Mouse (Mus musculus) liver, embryonic 11.5 days (tissue): ENCODE results near the gene Pfn1. TPM values are rescaled to one million over a fixed set of nuclear protein-coding genes. Genes with fewer than 3 reads are reported as not detected.

ENCODE experiments used
- ATAC-seq: fragments of 200-750 bp; cut with Nextera tagmentation; replicated peaks from 2 replicates; pipeline ENCODE4 v1.8.0; 2017; ENCODE audit warnings: moderate number of reproducible peaks, mild to moderate bottlenecking, moderate TSS enrichment, moderate library complexity; ENCODE audit not compliant: low FRiP score
- DNase-seq: peaks from one replicate; pipeline ENCODE4 v3.0.0-alpha.2; 2017; ENCODE audit warnings: low spot score
- H3K27ac ChIP-seq: fragments of 300-500 bp; sonication (generic); 2 replicates; pipeline ENCODE4 v1.5.1; 2014; ENCODE audit warnings: mild to moderate bottlenecking, low read depth, low read length, control low read depth
- H3K27me3 ChIP-seq: fragments of 300-500 bp; sonication (generic); replicated peaks from 2 replicates; pipeline ENCODE4 v1.6.1; 2014; ENCODE audit warnings: low read length, mixed read lengths; ENCODE audit not compliant: control insufficient read depth, insufficient read depth
- H3K36me3 ChIP-seq: fragments of 300-500 bp; sonication (generic); 2 replicates; pipeline ENCODE4 v1.6.1; 2014; ENCODE audit warnings: mild to moderate bottlenecking, low read length, moderate library complexity, mixed read lengths; ENCODE audit not compliant: control insufficient read depth, insufficient read depth
- H3K4me1 ChIP-seq: fragments of 300-500 bp; sonication (generic); replicated peaks from 2 replicates; pipeline ENCODE4 v1.6.1; 2014; ENCODE audit warnings: low read length, mixed read lengths; ENCODE audit not compliant: control insufficient read depth, insufficient read depth
- H3K4me2 ChIP-seq: fragments of 300-500 bp; sonication (generic); 2 replicates; pipeline ENCODE4 v1.6.1; 2014; ENCODE audit warnings: mild to moderate bottlenecking, control low read depth, moderate library complexity
- H3K4me3 ChIP-seq: fragments of 300-500 bp; sonication (generic); 2 replicates; pipeline ENCODE4 v1.5.1; 2014; ENCODE audit warnings: low read depth, low read length, control low read depth
- H3K9ac ChIP-seq: fragments of 300-500 bp; sonication (generic); 2 replicates; pipeline ENCODE4 v1.6.1; 2014; ENCODE audit warnings: low read depth, low read length, control low read depth
- H3K9me3 ChIP-seq: fragments of 300-500 bp; sonication (generic); 2 replicates; pipeline ENCODE4 v1.6.1; 2016; ENCODE audit warnings: low read length, inconsistent platforms, mixed read lengths; ENCODE audit not compliant: control insufficient read depth
- WGBS: fragments of 180-500 bp; shearing (Covaris S2); extraction: QIAGEN DNeasy Blood & Tissue Kit; methylation state at CpG from one replicate; pipeline ENCODE4 v1.1.7; 2014; 5-methylcytosine and 5-hydroxymethylcytosine counted together
- polyA plus RNA-seq: library from polyadenylated mRNA; unstranded; fragments of >200 nt; fragmentation: Nextera tagmentation; extraction: Ambion mirVana; gene quantifications from 2 replicates; pipeline ENCODE4 v1.2.1, GENCODE M21; 2014

The Pfn1 gene
- polyA plus RNA-seq, 1 experiment from 2014 or later, result 2,367 TPM

GRCm38 (mm10) chr11:70625473-70625872 lies 29.0 kb downstream of the Pfn1 start:
- 46% methylated on average over 4 of the region's 4 CpGs for WGBS
- no peak overlapping the region for H3K27ac ChIP-seq
- ATAC-seq, result no peak
- no peaks in the 10 kb centered on the region for H3K9me3 ChIP-seq
- no peak overlapping the region for H3K4me2 ChIP-seq
- H3K9ac ChIP-seq, result no peak overlapping the region
- no peak overlapping the region for H3K4me3 ChIP-seq
- no peaks in the 10 kb centered on the region for H3K27me3 ChIP-seq
- DNase-seq, result peak; percentile 61
- H3K36me3 ChIP-seq, result no peaks in the 10 kb centered on the region
- peaks cover 6% of the 10 kb centered on the region for H3K4me1 ChIP-seq

- Histone ChIP-seq H3K9me3 (no peaks in the 10 kb centered on the region), H3K4me2 (no peak overlapping the region), H3K27ac (no peak overlapping the region), H3K4me3 (no peak overlapping the region), H3K4me1 (peaks cover 6% of the 10 kb centered on the region), H3K36me3 (no peaks in the 10 kb centered on the region), H3K9ac (no peak overlapping the region), H3K27me3 (no peaks in the 10 kb centered on the region)
- DNase-seq (no peak), ATAC-seq (no peak)
- 75% methylated on average over 10 of the region's 10 CpGs for WGBS
These were observed 31.2 kb downstream of the Pfn1 start for GRCm38 (mm10) chr11:70623053-70623742.

DNA sequence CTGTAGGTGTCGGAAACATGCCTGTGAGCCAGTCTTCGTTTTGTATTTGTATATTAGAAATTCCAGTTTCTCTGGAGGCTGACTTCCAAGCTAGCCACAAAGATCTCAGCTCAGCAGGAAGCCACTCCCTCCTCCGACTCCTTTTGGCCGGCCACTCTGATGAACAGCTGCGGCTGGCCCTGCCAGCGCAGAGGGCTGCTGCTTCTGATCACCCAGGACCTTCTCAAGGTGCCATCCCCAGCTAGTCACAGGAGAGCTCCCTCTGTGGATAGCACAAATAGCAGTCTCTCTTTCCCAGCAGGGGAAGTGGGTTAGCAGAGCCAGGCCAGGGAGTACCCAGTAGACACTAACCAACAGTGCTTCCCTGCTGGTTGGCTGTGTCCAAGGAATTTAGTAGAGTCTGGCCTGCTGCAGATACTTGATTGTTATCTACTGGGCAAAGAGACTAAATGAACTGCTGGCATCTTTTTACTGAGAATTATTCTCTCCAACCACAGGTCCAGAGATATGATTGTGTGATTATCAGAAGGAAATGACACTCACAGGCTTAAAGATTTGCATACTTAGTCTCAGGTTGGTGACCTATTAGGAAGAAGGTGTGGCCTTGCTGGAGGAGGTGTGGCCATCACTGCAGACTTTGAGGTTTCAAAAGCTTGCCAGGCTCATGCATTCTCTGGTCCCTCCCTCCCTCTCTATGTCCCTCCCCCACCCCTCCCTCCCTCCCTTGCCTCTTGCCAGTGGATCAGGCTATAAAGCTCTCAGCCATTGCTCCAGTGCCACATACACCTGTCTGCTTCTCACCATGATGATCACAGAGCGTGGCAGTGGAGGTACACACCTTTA lies 32.3 kb downstream of the Pfn1 start:
- DNase-seq (no peak), ATAC-seq (peak; percentile 77)
- Histone ChIP-seq H3K4me2 (no peak overlapping the region), H3K9ac (no peak overlapping the region), H3K4me3 (no peak overlapping the region), H3K9me3 (no peaks in the 10 kb centered on the region), H3K4me1 (peaks cover 6% of the 10 kb centered on the region), H3K27ac (no peak overlapping the region), H3K27me3 (no peaks in the 10 kb centered on the region), H3K36me3 (no peaks in the 10 kb centered on the region)
- 49% methylated on average over 7 of the region's 7 CpGs for WGBS

- Histone ChIP-seq H3K36me3 (no peaks in the 10 kb centered on the region), H3K4me1 (peaks cover 16% of the 10 kb centered on the region), H3K9ac (no peak within 1 kb of the TSS), H3K27me3 (peaks cover 4% of the 10 kb centered on the region; the same call in 1 of the 2 replicates), H3K4me2 (no peak within 1 kb of the TSS), H3K4me3 (no peak within 1 kb of the TSS), H3K27ac (no peak within 1 kb of the TSS), H3K9me3 (no peaks in the 10 kb centered on the region)
- ATAC-seq, result no peak
- WGBS, result 26% methylated on average over 1 of the region's 1 CpGs
- no peak for DNase-seq
These were observed 35.3 kb downstream of the Pfn1 start, which contains the start of gene Chrne for GRCm38 (mm10) chr11:70619101-70619500. TSS of gene Chrne (minus strand) at chr11:70619216.

- no peak within 1 kb of the TSS for H3K27ac ChIP-seq
- peak within 1 kb of the TSS; percentile 55 for H3K4me3 ChIP-seq
- no peaks in the 10 kb centered on the region for H3K9me3 ChIP-seq
- WGBS, result 17% methylated on average over 21 of the region's 21 CpGs
- H3K4me1 ChIP-seq, result peaks cover 10% of the 10 kb centered on the region
- peak within 1 kb of the TSS; percentile 99 for H3K4me2 ChIP-seq
- ATAC-seq (0 out of 2 replicates have a peak, but pooled peaks have one; percentile 11), DNase-seq (no peak)
- peaks cover 11% of the 10 kb centered on the region for H3K36me3 ChIP-seq
- peak within 1 kb of the TSS; percentile 68 for H3K9ac ChIP-seq
- H3K27me3 ChIP-seq, result peaks cover 4% of the 10 kb centered on the region; the same call in 1 of the 2 replicates
These were observed 38.8 kb downstream of the Pfn1 start, which contains the start of gene 4930544D05Rik for GRCm38 (mm10) chr11:70615516-70616093. TSS of gene 4930544D05Rik (plus strand) at chr11:70615848.

GRCm38 (mm10) chr11:70615074-70615473 lies 39.4 kb downstream of the Pfn1 start:
- Histone ChIP-seq H3K4me1 (peaks cover 10% of the 10 kb centered on the region), H3K4me2 (peak overlapping the region; percentile 99), H3K27ac (no peak overlapping the region), H3K9me3 (no peaks in the 10 kb centered on the region), H3K9ac (peak overlapping the region; percentile 68), H3K4me3 (peak overlapping the region; percentile 55), H3K27me3 (peaks cover 4% of the 10 kb centered on the region; the same call in 1 of the 2 replicates), H3K36me3 (peaks cover 17% of the 10 kb centered on the region)
- DNase-seq (peak; percentile 75), ATAC-seq (peak; percentile 84)
- WGBS, result 2% methylated on average over 17 of the region's 17 CpGs

DNA sequence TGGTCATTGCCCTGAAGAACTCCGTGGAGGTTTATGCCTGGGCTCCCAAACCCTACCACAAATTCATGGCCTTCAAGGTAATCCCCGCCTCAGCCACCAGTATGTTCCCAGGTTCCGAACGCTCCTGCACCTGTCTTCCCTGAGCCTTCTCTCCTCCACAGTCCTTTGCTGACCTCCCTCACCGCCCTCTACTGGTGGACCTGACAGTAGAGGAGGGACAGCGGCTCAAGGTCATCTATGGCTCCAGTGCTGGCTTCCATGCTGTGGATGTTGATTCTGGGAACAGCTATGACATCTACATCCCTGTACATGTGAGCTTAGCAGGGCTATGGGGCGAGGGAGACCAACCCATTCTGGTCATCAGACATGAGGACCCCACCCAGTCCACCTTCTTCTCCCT lies 41.9 kb downstream of the Pfn1 start:
- H3K9ac ChIP-seq, result no peak overlapping the region
- peaks cover 4% of the 10 kb centered on the region; the same call in 1 of the 2 replicates for H3K27me3 ChIP-seq
- peaks cover 10% of the 10 kb centered on the region for H3K4me1 ChIP-seq
- 83% methylated on average over 7 of the region's 7 CpGs for WGBS
- no peak overlapping the region for H3K4me3 ChIP-seq
- H3K36me3 ChIP-seq, result peaks cover 37% of the 10 kb centered on the region
- H3K27ac ChIP-seq, result no peak overlapping the region
- ATAC-seq (no peak), DNase-seq (no peak)
- H3K4me2 ChIP-seq, result no peak overlapping the region
- no peaks in the 10 kb centered on the region for H3K9me3 ChIP-seq

DNA sequence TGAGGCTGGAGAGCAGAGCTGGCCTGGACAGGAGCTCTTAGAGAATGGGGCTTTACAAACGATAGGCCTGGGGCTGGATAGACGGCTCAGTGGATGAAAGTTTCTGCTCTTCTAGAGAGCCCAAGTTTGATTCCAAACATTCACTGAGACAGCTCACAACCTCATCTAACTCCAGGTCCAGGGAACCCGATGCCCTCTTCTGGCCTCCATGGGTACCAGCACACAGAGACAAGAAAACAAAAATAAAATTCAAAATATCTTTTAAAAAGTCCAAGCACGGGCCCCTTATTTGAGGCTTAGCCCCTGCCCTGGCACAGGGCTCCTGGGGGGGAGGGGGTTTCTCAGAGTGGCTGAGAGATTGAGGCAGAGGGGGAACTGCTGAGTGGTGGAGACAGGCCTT lies 43.7 kb downstream of the Pfn1 start:
- H3K9me3 ChIP-seq, result no peaks in the 10 kb centered on the region
- H3K9ac ChIP-seq, result no peak overlapping the region
- WGBS, result 89% methylated on average over 4 of the region's 4 CpGs
- no peaks in the 10 kb centered on the region; the same call in 1 of the 2 replicates for H3K27me3 ChIP-seq
- H3K4me2 ChIP-seq, result no peak overlapping the region
- ATAC-seq (no peak), DNase-seq (no peak)
- H3K36me3 ChIP-seq, result peaks cover 50% of the 10 kb centered on the region
- H3K4me3 ChIP-seq, result no peak overlapping the region
- no peak overlapping the region for H3K27ac ChIP-seq
- H3K4me1 ChIP-seq, result peaks cover 10% of the 10 kb centered on the region
